ENCODE assay signal across 8 mouse cellular contexts in the genomic region with DNA sequence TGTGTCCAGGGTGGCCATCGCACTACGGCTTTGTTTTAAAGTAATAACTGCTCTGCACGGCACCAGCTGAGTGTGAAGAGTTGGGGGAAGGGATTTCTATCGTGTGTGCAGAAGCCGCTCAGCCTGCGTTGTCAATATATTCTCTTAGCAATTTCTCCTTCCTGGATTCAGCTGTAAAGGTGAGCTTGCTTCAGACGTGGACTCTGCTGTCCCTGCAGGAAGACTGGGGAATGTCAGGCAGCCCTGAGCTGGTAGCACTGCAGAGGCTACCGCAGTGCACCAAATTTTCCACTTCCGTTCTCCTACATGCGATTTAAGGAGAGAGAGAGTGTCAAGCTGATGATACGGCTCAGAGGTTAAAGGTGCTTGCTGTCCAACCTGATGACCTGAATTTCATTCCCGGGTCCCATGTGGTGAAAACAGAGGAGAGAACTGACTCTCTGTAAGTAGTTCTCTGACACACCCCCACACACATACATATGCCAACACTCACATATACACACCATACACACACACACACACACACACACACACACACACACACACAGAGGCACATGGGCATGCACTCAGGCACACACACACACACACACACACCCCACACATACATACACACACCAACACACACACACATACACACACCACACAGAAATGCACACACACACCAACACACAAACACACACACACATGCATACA. TPM values are rescaled to one million over a fixed set of nuclear protein-coding genes. Genes with fewer than 3 reads are reported as not detected.
DNase-seq lines count a peak whose midpoint lies in the region; ATAC-seq and TF ChIP-seq lines count a peak whose summit lies in the region.

No protein-coding gene starts in this region.

- H3K9me3 ChIP-seq in embryonic facial prominence, embryonic 14.5 days (ENCODE audit: control insufficient read depth, low read length) = no peaks in the 10 kb centered on the region

- no peaks in the 10 kb centered on the region for H3K4me1 ChIP-seq in embryonic facial prominence, embryonic 14.5 days (ENCODE audit: control insufficient read depth, insufficient read depth, low read length)
- no peaks in the 10 kb centered on the region for H3K4me1 ChIP-seq in lung, adult 2 months (ENCODE audit: control insufficient read depth, insufficient read depth, low read length)

- no peaks in the 10 kb centered on the region for H3K36me3 ChIP-seq in embryonic facial prominence, embryonic 14.5 days (ENCODE audit: control insufficient read depth, insufficient read depth, low read length)

- no peak overlapping the region for H3K27ac ChIP-seq in embryonic facial prominence, embryonic 14.5 days (replicated peaks; ENCODE audit: low read depth, low read length)

- DNase-seq in layer of hippocampus, adult 11-12 months (ENCODE audit: low spot score) = peak; percentile 31
- no peak for DNase-seq in layer of hippocampus, postnatal 36 days
- peak; percentile 24 for DNase-seq in ZHBTc4 (ENCODE audit: low read depth, low spot score)
- DNase-seq in embryonic facial prominence, embryonic 14.5 days (ENCODE audit: low spot score) = peak; percentile 44
- peak; percentile 20 for DNase-seq in kidney, adult 9 months
- peak; percentile 11 for DNase-seq in lung, adult 2 months
- DNase-seq in right cerebral cortex, adult 18-20 months = peak; percentile 18
- no peak for DNase-seq in ovary, postnatal 36 days (ENCODE audit: low spot score)

- TF ChIP-seq CTCF in lung, adult 2 months (IDR thresholded peaks at IDR 0.05; ENCODE audit: insufficient read depth, low read length) = peak; percentile 85

- WGBS in embryonic facial prominence, embryonic 14.5 days = 47% methylated on average over 12 of the region's 12 CpGs
- 38% methylated on average over 12 of the region's 12 CpGs for whole genome bisulfite sequencing in lung, adult 2 months

- H3K4me3 ChIP-seq in embryonic facial prominence, embryonic 14.5 days (ENCODE audit: low read depth, low read length) = no peak overlapping the region
- H3K4me3 ChIP-seq in lung, adult 2 months (replicated peaks; ENCODE audit: extremely low read depth, low read depth, low read length) = no peak overlapping the region

- no peak overlapping the region for H3K4me2 ChIP-seq in embryonic facial prominence, embryonic 14.5 days (ENCODE audit: low read depth, low read length)

- H3K9ac ChIP-seq in embryonic facial prominence, embryonic 14.5 days (ENCODE audit: low read depth, low read length) = no peak overlapping the region

- no peak for TF ChIP-seq POLR2A in lung, adult 2 months (IDR thresholded peaks at IDR 0.05; ENCODE audit: borderline replicate concordance, extremely low read depth, low read depth, low read length)

- ATAC-seq in embryonic facial prominence, embryonic 14.5 days (ENCODE audit: low read depth) = peak; percentile 75; the same call in 1 of the 2 replicates

- H3K27me3 ChIP-seq in embryonic facial prominence, embryonic 14.5 days (replicated peaks; ENCODE audit: control insufficient read depth, insufficient read depth, low read length) = no peaks in the 10 kb centered on the region

RNA-seq across cellular contexts. Expression of gene Prelid3b, which starts 59.9 kb away (rescaled TPM):
- 10 to 100 TPM; 40.8 to 43.6 TPM for total RNA-seq in layer of hippocampus, postnatal 36 days (2021)
- polyA plus RNA-seq in embryonic facial prominence, embryonic 14.5 days (2014; fragmentation: Nextera tagmentation; extraction: Ambion mirVana) = 116 and 132 TPM in 2 replicates
- polyA plus RNA-seq in lung, adult 2 months (2012; rRNA removed) = 21.8 and 29.7 TPM in 2 replicates

Comparison
In these comparisons a context has a peak if more than half of its experiments do, and no peak if none do; other contexts are left out.
1. DNase-seq: peak in layer of hippocampus, adult 11-12 months (single experiment), ZHBTc4 (single experiment), embryonic facial prominence, embryonic 14.5 days (single experiment), kidney, adult 9 months (single experiment), lung, adult 2 months (single experiment) and right cerebral cortex, adult 18-20 months (single experiment); none in layer of hippocampus, postnatal 36 days (0 of 2) and ovary, postnatal 36 days (single experiment).